Mouse (Mus musculus): ENCODE data around the gene Clic6.

Clic6 gene

DNA sequence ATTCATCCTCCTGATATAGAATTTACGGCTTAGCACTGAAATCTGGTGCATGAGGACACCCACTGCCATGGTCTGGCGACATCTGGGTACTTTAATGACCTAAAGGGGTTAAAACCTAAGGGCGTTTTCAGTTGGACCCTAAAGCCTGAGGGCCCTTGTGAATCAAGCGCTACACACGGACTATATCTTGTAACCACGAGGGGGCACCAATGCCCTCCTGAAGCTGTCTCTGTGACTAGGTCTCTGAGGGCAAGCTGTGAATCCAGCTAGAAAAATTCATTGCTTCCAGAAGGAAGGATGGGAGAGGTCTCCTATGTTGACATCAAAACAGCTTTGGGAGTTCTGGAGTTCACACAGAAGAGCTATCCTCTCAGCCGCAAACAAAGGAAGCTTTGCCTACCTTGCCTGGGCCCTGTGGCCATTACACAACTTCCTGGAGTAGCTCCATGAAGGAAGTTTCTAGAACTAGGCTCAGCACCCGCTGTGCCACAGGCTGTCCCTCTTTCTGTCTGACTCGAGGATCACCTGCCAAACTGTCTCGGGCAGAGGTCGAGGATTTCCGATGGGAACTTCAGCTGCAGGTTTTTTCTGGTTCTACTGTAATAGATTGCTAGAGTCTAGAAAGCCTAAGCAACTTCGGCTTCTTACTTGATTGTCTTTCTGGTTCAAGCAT lies 34.4 kb downstream of the Clic6 start:
- in situ Hi-C loops (cut with MboI, MseI) = loop anchor here (5.0 kb wide), 1 partner anchor 932 kb away; no protein-coding TSS in a partner anchor

DNA sequence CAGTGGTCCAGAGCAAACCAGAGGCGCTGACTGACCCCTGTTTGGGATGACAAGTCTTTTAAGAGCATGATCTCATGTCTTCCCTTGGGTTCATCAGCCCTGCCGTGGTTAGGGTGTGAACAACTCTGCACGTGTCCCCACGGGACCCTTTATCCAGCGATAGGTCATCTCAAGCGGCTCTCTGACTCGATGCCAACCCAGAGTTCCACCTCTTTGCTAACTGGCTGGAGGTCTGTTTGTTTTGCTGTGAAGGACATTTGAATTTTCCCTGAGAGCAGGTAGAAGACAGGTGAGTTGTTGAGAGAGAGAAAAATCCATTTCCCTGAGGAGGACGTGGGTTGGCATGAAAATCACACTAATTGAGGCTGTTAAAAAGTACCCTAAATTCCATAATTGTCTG lies 37.8 kb downstream of the Clic6 start:
- in situ Hi-C loops (cut with MboI, MseI) = no loop called here

DNA sequence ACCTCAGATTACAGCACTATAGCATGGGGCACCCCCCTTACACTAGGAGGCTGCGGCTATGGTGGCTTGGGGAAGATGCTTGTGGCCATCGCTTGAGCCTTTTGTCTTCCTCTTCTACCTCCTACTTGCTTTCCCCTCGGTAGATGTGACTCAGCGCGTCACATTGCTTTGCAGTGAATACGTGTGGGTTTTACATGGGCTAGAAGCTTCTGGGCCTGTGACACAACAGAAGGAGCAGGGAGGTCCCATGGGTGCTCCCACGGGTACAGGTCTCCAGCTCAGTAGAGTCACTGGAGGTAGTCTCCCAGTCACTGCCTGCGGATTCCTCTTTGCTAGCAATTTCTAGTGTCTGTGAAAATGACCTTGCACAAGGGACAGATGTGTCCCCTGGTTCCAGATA lies 39.1 kb downstream of the Clic6 start:
- in situ Hi-C loops (cut with MboI, MseI) = no loop called here

DNA sequence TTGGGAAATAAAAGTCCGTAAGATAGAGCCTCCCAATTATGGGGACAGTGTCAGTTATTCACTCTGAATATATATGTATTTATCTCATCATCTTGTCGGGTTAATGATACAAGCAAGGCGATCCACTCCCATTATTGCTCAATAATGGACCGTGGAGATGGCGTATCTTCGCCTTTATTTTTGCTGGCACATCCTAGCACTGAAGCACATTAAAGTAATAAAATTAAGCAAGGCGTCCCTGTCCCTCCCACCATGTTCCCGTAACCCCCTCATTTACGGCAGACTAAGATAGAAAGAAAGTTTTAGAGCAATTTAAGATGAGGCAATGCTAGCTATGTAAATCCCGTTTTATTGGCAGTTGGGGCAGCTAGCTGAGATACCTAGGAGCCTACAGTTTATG lies 40.4 kb downstream of the Clic6 start:
- in situ Hi-C loops (cut with MboI, MseI) = no loop called here

DNA sequence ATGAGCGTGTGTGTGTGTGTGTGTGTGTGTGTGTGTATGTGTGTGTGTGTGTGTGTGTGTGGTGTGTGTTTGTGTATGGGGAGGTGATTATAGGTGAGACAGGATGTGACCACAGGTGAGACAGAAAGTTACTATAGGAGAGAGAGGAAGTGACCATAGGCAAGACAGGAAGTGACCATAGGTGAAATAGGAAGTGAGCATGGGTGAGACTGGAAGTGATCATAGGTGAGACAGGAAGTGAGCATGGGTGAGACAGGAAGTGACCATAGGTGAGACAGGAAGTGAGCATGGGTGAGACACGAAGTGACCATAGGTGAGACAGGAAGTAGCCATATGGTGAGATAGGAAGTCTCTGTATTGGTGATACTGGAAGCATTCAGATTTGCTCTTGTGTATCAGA lies 49.7 kb downstream of the Clic6 start:
- in situ Hi-C loops (cut with MboI, MseI) = no loop called here

DNA sequence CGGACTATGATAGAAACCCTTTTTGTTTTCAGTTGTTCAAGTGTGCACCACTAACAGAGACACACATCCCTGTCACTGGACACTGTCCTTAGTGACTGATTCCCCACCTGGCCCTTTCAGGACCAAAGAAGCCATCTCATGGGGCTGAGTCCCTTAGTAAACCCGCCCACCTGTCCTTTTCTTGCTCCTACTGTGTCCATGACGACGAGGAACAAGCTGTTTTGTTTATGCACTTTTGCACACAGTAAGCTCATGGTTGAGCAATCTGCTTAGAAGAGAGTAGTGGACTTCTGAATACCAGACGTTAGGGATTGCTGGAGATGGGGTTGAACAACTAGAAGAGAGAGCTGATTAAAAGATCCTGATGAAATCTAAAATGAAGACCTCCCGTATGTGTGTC lies 52.8 kb downstream of the Clic6 start:
- in situ Hi-C loops (cut with MboI, MseI) = no loop called here

DNA sequence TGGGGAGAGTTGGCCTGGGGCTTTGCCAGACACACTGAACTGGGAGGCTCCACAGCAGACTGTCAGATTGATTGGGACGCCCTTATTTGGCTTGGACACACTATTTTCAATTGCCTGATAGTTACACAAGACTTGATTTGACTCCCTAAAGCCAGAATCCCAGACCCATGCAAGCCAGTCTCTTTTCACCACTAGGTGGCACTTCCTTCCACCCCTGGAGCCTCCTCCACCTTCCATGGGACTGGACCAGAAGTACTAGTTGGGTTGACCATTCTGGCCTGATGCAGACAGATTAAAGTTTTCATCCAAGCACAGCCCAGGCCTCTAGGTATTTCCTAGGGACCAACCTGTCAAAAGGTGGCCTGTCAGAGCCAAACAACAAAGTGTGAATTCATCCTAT lies 58.7 kb downstream of the Clic6 start:
- in situ Hi-C loops (cut with MboI, MseI) = no loop called here

DNA sequence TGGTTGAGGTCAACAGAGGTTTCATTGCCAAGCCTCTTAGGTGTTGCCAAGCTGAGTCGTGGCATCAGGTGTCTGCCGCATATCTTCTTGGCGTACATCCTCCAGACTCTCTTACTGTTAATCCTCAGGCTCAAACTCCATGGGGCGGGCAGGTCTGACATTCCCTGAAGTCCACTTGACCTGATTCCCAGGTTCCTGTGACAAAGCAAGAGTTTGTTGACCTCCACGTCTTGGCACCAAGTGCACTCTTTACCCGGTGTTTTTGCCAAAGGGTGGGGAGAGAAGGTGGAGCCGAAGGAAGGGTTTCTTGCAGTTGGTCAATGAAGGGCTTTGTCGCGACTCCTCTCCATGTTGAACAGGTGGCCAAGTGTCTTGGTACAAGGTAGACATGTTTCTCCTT lies 63.1 kb downstream of the Clic6 start:
- in situ Hi-C loops (cut with MboI, MseI) = no loop called here

DNA sequence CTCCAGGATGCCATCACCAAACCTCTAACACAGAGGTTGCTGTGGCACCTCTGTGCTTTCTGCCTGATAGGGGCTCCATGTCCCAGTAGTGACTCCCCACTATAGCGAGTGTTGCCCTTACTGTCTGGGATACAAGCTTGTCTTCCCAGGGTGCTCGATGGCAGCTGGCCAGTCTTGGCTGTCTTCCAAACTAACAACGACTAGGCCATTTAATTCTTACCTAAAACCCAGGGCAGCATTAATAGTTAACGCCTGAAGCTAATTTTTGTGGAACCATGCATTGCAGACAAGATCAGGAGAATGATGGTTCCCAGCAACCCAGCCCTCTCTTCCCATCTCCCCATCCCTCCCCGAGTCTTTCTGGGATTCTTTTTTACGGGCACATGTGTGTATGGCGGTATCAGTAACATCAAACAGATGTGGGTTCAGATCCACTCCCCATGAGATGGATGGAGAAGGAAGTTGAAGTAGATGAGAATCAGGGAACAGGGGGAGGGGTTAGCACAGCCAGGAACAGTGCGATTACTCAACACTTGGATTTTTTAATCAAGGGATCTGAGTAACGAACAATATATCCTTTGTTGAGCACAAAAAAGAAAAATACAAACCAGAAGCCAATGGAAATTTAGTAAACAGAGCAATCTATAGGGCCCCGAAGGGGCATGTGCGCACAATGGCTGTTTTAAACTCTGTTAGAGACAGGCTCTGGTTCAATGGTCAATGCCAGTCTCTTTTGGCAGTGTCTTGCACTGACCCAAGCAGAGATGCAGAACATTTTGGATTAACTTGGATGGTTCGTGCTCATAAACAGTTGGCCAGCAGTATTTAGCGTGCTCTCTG lies 66.0 kb downstream of the Clic6 start:
- in situ Hi-C loops (cut with MboI, MseI) = no loop called here

DNA sequence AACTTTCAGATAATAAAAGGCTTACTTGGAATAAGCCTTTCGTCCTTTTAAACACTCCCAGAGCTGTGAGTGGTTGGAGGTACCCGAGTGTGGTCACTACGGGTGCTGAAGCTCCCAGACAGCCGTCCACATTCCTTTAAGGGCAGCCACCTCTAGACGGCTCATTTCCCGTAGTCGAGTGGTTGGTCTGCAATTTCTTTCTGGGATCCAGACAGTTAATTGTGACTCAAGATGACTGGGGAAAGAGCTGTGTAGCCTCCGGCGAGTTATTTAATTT lies 66.5 kb downstream of the Clic6 start:
- in situ Hi-C loops (cut with MboI, MseI) = no loop called here

DNA sequence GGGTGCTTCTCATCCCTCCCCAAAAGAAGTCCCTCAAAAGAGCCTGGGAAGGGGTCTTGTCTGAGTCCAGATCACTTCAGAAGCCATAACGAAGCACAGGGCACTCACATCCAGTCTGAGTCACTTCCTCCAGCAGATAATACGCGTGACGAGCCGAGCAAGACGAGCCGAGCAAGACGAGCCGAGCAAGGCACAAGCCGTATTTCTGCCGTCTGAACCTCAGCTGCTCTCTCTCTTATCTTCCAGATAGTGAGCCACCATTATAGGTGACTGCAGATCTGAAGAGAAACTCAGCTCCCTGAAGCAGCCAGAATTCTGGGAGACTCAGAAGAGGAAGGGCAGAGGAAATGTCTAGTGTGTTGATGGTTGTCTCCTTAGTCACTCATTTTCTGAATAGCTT lies 67.3 kb downstream of the Clic6 start:
- in situ Hi-C loops (cut with MboI, MseI) = no loop called here

DNA sequence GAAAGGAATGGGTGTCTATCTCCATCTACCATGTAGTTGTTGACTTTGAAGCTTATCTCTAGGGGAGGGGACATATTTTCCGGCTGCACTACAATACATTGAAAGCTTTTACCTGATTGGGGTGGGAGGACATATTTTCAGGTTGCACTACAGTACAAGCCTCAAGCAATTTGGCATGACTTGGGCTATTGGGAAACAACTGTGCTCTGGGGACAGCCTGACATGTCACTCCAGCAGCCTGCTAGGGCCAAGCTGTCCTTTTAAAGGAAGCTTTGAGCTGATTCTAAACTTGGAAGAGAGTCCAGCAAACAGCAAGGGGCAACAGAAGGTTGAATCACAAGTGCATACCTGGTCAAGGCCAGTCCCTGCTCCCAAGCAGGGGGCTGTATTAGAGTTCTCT lies 69.5 kb downstream of the Clic6 start:
- in situ Hi-C loops (cut with MboI, MseI) = no loop called here

DNA sequence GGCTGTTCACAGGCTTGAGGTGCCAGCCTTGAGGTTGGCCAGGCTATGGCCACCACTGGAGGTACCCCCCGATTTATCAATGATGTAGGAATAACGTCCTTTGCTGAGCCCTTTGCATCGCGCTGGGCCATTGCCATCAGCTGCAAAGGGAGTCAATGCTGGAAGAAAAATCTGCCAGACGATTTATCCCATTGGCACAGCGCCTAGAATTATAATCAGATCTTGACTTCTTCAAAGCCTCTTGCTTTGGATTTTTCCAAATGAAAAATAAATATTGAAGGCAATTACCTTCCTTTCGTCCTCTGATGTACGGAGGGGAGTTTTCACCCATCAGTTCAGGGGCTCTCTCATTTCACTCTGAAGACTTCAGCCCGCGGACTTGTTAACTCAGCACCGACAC lies 79.8 kb downstream of the Clic6 start:
- in situ Hi-C loops (cut with MboI, MseI) = loop anchor here (10.0 kb wide), 1 partner anchor 730 kb away; no protein-coding TSS in a partner anchor

DNA sequence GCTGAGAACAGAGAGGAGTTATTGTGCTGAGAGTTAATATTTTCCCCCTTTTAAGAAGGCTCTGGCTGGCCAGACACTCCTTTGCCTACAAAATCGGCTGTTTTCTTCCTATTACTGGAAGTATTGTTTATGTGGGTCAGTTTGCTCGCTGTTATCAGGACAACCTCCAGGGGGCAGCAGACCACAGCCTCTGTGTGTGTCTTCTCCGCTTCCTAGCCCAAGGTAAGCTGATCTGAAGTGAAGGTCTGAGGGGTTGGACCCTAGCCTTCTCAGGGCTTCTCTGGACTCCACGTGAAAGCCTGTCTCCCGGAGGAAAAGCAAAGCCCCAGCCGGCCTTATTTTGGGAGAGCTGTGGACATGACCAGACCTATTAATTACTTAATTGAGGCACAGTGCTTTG lies 80.2 kb downstream of the Clic6 start:
- in situ Hi-C loops (cut with MboI, MseI) = loop anchor here (10.0 kb wide), 1 partner anchor 729 kb away; no protein-coding TSS in a partner anchor

DNA sequence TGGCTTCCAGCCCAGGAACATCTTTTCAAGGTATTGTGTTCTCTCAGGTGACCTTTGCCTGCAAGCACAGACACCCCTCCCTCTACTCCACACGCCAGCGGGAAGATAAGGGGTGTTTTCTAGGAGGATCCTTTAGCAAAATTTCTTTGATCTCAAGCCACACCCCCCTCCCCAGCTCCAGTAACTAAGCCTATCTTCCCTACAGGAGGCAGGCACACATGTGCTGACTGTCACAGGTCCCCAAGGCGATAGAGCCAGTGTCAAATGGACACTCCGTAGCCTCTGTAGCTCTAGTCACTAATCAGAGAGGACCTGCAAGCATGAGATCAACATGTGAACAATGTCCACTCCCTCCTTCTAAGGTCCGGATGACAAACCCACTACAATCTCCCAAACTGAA lies 80.6 kb downstream of the Clic6 start:
- in situ Hi-C loops (cut with MboI, MseI) = loop anchor here (10.0 kb wide), 1 partner anchor 729 kb away; no protein-coding TSS in a partner anchor

DNA sequence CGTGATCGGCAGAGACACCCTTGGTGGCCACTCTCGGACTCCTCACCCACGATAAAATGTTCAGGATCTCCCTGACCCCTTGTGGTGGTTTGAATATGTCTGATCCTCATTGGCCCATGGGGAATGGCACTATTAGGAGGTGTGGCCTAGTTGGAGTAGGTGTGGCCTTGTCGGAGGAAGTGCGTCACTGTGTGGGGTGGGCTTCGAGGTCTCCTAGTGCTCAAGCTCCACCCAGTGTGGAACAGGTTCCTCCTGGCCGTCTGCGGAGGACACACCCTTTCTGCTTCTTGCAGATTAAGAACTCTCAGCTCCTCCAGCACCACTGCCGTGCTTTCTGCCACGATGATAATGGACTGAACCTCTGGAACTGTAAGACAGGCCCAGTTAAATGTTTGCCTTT lies 85.7 kb downstream of the Clic6 start:
- in situ Hi-C loops (cut with MboI, MseI) = no loop called here

DNA sequence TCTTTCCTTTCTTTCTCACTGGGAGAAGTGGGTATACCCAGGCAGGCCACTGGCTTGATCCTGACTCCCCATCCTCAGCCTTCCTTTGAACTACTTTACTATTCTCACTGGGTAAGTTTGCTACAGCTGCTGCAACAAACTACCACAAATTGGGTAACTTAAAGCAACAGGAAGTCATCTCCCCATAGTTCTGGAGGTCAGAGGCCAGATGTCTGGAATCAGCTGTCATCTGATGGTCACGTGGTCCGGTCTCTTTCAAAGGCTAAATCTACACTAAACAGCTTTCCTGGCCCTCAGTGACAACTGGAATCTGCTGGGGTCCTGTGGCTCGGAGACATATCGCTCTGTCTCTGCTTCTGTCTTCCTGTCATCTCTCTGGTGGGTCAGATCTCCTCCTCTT lies 87.7 kb downstream of the Clic6 start:
- in situ Hi-C loops (cut with MboI, MseI) = no loop called here

DNA sequence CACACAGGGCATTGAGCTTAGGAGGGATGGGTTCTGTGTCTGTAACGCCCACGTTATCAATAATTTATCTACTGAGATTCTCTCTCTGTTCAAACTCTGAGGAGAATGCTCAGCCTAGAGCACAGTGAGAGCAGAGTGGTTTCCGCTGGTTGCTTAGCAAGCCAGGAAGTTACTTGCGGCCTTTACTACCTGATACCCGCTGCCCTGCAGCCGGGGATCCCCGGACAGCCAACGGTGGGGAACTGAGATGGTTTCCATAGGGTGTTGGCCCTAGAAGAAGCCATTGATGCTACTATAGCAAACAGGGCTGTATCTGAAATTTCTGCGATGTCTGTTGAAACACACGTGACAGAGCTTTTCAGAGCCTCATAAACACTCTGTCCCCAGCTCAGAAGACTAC lies 90.3 kb downstream of the Clic6 start:
- in situ Hi-C loops (cut with MboI, MseI) = no loop called here

DNA sequence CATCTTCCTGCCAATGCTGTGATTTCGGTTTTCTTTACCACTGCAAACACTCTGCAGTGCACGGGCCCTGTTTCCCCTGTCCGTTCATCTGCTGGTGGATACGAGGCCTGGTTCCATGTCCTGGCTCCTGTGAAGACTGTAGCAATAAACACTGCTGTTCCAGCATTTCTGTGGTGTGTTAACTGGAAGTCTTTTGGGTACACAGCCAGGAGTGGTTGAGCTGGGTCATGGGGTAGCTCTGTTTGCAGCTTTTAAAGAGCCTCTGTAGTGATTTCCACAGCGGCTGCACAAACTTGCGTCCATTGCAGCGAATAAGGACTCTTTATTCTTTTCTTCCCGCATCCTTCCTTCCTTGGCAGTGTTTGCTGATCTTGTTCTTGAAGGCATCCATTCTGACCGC lies 91.8 kb downstream of the Clic6 start:
- in situ Hi-C loops (cut with MboI, MseI) = no loop called here

DNA sequence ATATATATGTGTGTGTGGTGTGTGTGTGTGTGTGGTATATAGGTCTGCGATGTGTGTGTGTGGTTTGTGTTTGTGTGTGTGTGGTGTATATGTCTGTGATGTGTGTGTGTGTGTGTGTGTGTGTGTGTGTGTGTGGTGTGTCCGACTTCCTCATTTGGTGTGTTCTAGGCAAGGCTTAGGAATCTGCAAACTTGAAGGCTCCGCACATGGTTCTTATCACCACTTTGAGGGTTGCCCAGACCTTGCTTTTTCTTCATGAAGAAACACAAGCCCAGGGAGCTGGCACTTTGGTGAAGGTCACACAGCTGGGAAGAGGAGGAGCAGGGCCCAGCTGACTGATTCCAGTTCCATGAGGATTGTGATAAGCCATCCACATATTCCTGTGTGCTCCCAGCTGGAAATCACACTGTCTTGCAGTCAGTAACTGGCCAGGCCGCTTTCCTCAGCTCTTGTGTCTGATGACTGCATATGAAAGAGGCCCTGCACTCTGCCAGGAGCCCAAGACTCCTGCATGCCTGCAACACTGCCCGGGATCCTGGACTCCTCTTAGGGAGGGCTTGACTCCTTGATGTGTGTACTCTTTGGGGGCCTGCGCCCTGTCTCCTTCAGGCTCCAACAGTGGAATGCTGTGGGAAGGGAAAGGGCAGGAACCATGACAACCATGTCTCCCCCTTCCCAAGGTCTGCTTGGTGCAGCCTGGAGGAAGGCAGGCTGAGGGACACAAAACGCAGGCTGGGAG lies 93.5 kb downstream of the Clic6 start:
- in situ Hi-C loops (cut with MboI, MseI) = no loop called here

DNA sequence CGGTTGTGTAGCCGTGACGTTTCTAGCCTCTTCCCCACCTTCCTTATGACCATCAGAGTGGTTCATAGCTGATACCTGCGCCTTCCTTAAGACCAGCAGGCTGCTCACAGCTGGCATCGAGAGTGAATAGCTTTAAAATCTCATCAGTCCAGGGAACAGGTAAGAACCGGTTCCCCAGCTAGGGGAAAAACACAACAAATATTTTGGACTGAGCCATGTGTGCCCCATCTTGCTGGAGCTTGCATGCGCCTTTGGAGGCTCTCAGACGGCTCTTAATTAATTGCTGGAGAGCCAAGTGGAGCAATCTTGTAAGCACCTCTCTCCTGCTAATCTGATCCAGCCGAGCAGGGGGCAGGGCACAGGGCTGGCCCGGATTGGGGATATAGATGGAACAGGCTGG lies 95.4 kb downstream of the Clic6 start:
- in situ Hi-C loops (cut with MboI, MseI) = no loop called here

DNA sequence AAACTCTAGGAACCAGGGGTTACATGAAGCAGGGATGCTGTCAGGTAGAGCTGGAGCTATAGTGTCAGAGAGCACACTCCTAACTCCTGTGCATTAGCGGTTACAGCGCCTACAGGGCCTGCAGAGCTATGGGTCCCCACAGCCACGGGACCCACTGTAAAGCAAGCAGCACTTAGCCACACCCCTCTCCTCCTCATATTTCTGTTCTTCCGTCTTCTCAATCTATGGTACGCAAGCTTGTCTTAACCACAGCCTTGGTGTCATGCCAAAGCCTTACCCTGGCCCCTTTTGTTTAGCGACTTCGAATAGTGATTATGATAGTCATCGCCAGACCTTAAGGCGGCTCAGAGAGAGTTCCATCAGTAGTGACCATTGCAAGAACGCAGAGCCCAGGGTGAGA lies 96.2 kb downstream of the Clic6 start:
- in situ Hi-C loops (cut with MboI, MseI) = no loop called here

DNA sequence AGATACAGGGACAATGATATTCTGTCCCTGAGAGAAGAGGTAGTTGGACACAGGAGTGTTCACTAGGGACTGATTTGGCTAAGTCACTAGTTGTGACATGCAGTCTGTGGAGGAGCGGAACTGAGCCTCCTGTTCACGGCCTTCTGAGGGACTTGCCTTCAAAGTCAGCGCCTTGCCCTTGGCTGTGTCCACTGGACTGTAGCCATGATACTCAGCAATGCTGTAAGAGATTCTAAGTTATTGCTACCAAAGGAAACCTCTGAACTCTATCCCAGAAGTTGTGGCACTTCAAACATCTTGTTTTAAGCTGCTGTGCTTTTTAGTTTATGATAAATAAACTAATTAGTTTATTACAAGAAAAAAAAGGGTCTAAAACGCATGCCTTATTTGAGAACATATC lies 102.3 kb downstream of the Clic6 start:
- in situ Hi-C loops (cut with MboI, MseI) = no loop called here

All from T-helper 1 cell (primary cell).